Mouse (Mus musculus) kidney, adult 2 months (tissue): ENCODE data around the gene Lrmda.

ENCODE experiments used
- CTCF ChIP-seq: fragments of 200-500 bp; conservative IDR thresholded peaks from 2 replicates; pipeline ENCODE4 v1.5.1; 2011; ENCODE audit warnings: low read depth, mild to moderate bottlenecking, control low read depth, low read length, moderate library complexity, mixed read lengths; ENCODE audit not compliant: insufficient read depth, insufficient read length
- POLR2A ChIP-seq: fragments of 200-500 bp; IDR thresholded peaks from one replicate; pipeline ENCODE4 v1.6.1; 2011; ENCODE audit warnings: low read depth, low read length, control low read depth

- no peak for TF ChIP-seq CTCF
- TF ChIP-seq POLR2A, result no peak
Measured at GRCm38 (mm10) chr14:22949466-22949865, 930.0 kb downstream of the Lrmda start.
